Mouse (Mus musculus) liver, adult 2 months (tissue): ENCODE results near the gene Tas2r106.

Source experiments
- CTCF ChIP-seq: fragments of 200-500 bp; IDR thresholded peaks from 2 replicates; pipeline ENCODE4 v1.5.1; 2011; ENCODE audit warnings: low read depth, low read length, control low read depth
- POLR2A ChIP-seq: fragments of 200-500 bp; IDR thresholded peaks from 2 replicates; pipeline ENCODE4 v1.6.1; 2011; ENCODE audit warnings: low read length, control low read depth; ENCODE audit not compliant: insufficient read depth; ENCODE audit errors: extremely low read depth

DNA sequence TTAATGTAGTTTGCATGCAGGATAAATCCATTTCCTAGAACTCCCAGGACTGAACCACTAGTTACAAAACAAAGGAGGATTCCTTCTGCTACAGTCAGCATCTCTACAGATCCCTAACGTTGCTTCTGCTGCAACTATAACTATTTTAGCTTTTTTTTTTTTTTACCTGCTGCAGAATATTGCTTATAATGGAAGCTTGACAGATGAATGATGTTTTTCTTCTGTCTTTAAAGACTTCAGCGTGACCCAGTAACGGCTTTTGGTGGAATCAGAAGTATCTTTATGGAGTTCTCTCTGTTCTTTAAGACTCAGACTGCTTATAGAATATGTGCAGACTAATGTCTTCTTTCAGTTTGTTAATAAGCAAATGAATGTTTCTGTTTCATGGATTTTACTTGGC lies at the start of gene Tas2r106:
- TF ChIP-seq POLR2A = no peak
- no peak for TF ChIP-seq CTCF
